Mouse (Mus musculus): ENCODE data around the gene Gm20425. TPM values are rescaled to one million over a fixed set of nuclear protein-coding genes. Genes with fewer than 3 reads are reported as not detected.

Gene Gm20425
- polyA plus RNA-seq, 1 experiment from 2014 or later = 1.9 TPM

GRCm38 (mm10) chr9:103212654-103213420 is 17.3 kb downstream of the Gm20425 start:
- H3K4me3 ChIP-seq (replicated peaks; ENCODE audit: low read depth, low read length) = peak overlapping the region; percentile 23; the same call in 1 of the 2 replicates
- H3K4me2 ChIP-seq (ENCODE audit: low read length) = peak overlapping the region; percentile 51
- H3K27ac ChIP-seq = no peak overlapping the region
- H3K9me3 ChIP-seq (replicated peaks; ENCODE audit: low read length) = no peaks in the 10 kb centered on the region
- no peak overlapping the region for H3K9ac ChIP-seq (ENCODE audit: low read depth, low read length)
- no peaks in the 10 kb centered on the region for H3K27me3 ChIP-seq (ENCODE audit: insufficient read depth, low read length)
- 55% methylated on average over 28 of the region's 28 CpGs for WGBS
- no peaks in the 10 kb centered on the region for H3K36me3 ChIP-seq (ENCODE audit: insufficient read depth, low read length)
- no peaks in the 10 kb centered on the region for H3K4me1 ChIP-seq (replicated peaks; ENCODE audit: insufficient read depth, low read length)
- ATAC-seq (replicated peaks; ENCODE audit: low FRiP score, low read depth) = no peak
- no peak for TF ChIP-seq CTCF (IDR thresholded peaks at IDR 0.05; ENCODE audit: low read depth)
- peak; percentile 46 for DNase-seq (ENCODE audit: low spot score)

DNA sequence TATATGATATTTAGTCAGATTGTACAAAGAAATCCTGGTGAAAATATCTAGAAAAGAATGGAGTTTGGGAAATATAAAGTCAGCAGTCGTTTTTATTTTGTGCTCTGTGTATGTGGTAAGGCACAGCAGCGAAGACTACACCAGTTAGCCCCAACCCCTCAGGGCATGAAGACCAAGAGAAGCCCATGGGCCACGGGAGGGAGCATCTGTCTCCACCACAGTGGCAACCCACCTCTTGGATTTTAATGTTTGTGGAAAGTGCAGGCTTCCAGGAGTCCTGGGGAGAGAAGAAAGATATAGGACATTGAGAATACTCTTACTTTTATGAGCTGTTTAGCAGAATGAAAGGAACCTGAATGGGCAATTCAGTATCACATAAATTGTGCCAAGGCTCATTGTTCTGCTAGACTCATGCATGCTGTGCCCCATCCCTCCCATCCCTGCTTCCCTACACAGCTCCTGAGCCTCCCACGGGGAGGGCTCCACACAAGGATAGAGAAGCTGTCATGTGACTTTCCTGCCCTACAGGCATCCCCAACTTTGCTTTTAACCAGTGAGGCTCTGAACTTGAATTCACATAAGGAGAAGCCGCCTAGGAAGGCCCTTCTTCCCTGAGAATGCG is 21.2 kb downstream of the Gm20425 start:
- ATAC-seq (replicated peaks; ENCODE audit: low FRiP score, low read depth) = no peak
- H3K4me1 ChIP-seq (replicated peaks; ENCODE audit: insufficient read depth, low read length) = no peaks in the 10 kb centered on the region
- H3K4me3 ChIP-seq (replicated peaks; ENCODE audit: low read depth, low read length) = no peak overlapping the region
- no peaks in the 10 kb centered on the region for H3K9me3 ChIP-seq (replicated peaks; ENCODE audit: low read length)
- no peak for TF ChIP-seq CTCF (IDR thresholded peaks at IDR 0.05; ENCODE audit: low read depth)
- no peak overlapping the region for H3K4me2 ChIP-seq (ENCODE audit: low read length)
- DNase-seq (ENCODE audit: low spot score) = no peak
- H3K9ac ChIP-seq (ENCODE audit: low read depth, low read length) = no peak overlapping the region
- no peaks in the 10 kb centered on the region for H3K27me3 ChIP-seq (ENCODE audit: insufficient read depth, low read length)
- H3K27ac ChIP-seq = no peak overlapping the region
- H3K36me3 ChIP-seq (ENCODE audit: insufficient read depth, low read length) = no peaks in the 10 kb centered on the region
- 67% methylated on average over 6 of the region's 6 CpGs for WGBS

DNA sequence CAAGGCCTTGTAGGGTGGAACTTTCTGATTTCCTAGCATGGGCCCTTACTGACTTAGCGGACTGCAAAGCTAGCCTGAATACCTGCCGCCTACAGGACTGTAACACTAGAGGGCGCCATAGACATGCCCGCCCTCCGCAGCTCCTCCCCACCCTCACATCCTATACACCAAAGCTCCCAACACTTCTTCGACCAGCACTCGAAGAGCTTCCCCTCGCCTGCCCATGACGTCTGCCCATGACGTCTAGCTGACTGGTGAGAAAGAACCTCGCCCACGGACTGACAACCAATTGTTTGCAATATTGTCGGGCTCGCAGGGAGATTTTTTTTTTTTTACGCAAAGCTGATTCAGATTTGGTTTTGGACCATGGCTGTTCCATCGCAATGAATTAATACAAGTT is 22.3 kb downstream of the Gm20425 start:
- H3K4me3 ChIP-seq (replicated peaks; ENCODE audit: low read depth, low read length) = 0 out of 2 replicates have a peak overlapping the region, but pooled peaks have one; percentile 14
- ATAC-seq (replicated peaks; ENCODE audit: low FRiP score, low read depth) = peak; percentile 77
- WGBS = 8% methylated on average over 16 of the region's 16 CpGs
- peak; percentile 91 for TF ChIP-seq CTCF (IDR thresholded peaks at IDR 0.05; ENCODE audit: low read depth)
- H3K9ac ChIP-seq (ENCODE audit: low read depth, low read length) = 0 out of 2 replicates have a peak overlapping the region, but pooled peaks have one; percentile 24
- peak; percentile 95 for DNase-seq (ENCODE audit: low spot score)
- peak overlapping the region; percentile 53 for H3K4me2 ChIP-seq (ENCODE audit: low read length)
- H3K9me3 ChIP-seq (replicated peaks; ENCODE audit: low read length) = no peaks in the 10 kb centered on the region
- no peaks in the 10 kb centered on the region for H3K36me3 ChIP-seq (ENCODE audit: insufficient read depth, low read length)
- no peaks in the 10 kb centered on the region for H3K27me3 ChIP-seq (ENCODE audit: insufficient read depth, low read length)
- H3K4me1 ChIP-seq (replicated peaks; ENCODE audit: insufficient read depth, low read length) = no peaks in the 10 kb centered on the region
- no peak overlapping the region for H3K27ac ChIP-seq

DNA sequence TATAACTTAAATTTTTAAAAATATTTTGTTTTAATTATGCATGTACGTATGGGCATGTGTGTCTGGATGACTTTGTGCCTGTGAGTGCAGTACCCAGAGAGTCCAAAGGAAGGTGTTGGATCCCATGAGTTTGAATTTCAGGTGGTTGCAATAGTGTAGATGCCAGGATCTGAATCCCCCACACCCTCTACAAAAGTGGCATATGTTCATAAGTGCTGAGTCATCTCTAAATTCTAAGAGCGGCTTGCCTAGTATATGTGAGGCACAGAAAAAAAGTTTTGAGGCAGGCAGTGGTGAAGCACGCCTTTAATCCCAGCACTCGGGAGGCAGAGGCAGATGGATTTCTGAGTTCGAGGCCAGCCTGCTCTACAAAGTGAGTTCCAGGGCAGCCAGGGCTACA is 24.3 kb downstream of the Gm20425 start:
- Histone ChIP-seq H3K27ac (no peak overlapping the region), H3K9me3 (replicated peaks; ENCODE audit: low read length) (no peaks in the 10 kb centered on the region), H3K36me3 (ENCODE audit: insufficient read depth, low read length) (no peaks in the 10 kb centered on the region), H3K4me1 (replicated peaks; ENCODE audit: insufficient read depth, low read length) (no peaks in the 10 kb centered on the region; the same call in 1 of the 2 replicates), H3K4me2 (ENCODE audit: low read length) (no peak overlapping the region), H3K9ac (ENCODE audit: low read depth, low read length) (no peak overlapping the region), H3K27me3 (ENCODE audit: insufficient read depth, low read length) (no peaks in the 10 kb centered on the region), H3K4me3 (replicated peaks; ENCODE audit: low read depth, low read length) (no peak overlapping the region)
- ATAC-seq (replicated peaks; ENCODE audit: low FRiP score, low read depth) (no peak), DNase-seq (ENCODE audit: low spot score) (no peak)
- WGBS = 91% methylated on average over 5 of the region's 5 CpGs
- no peak for TF ChIP-seq CTCF (IDR thresholded peaks at IDR 0.05; ENCODE audit: low read depth)

GRCm38 (mm10) chr9:103201561-103202260 is 28.4 kb downstream of the Gm20425 start, which contains the start of gene Srprb:
Gene Srprb, minus strand, starts transcription at chr9:103202137.
- under 1% methylated on average over 45 of the region's 45 CpGs for WGBS
- ATAC-seq (replicated peaks; ENCODE audit: low FRiP score, low read depth) (peak; percentile 97), DNase-seq (ENCODE audit: low spot score) (peak; percentile 96)

GRCm38 (mm10) chr9:103188416-103188815 is 41.7 kb downstream of the Gm20425 start:
- H3K4me1 ChIP-seq (replicated peaks; ENCODE audit: insufficient read depth, low read length) = no peaks in the 10 kb centered on the region
- no peak overlapping the region for H3K27ac ChIP-seq
- H3K4me2 ChIP-seq (ENCODE audit: low read length) = no peak overlapping the region
- ATAC-seq (replicated peaks; ENCODE audit: low FRiP score, low read depth) = no peak
- peaks cover 32% of the 10 kb centered on the region for H3K36me3 ChIP-seq (ENCODE audit: insufficient read depth, low read length)
- 93% methylated on average over 4 of the region's 4 CpGs for WGBS
- DNase-seq (ENCODE audit: low spot score) = no peak
- no peak overlapping the region for H3K9ac ChIP-seq (ENCODE audit: low read depth, low read length)
- no peaks in the 10 kb centered on the region for H3K9me3 ChIP-seq (replicated peaks; ENCODE audit: low read length)
- no peaks in the 10 kb centered on the region for H3K27me3 ChIP-seq (ENCODE audit: insufficient read depth, low read length)
- no peak for TF ChIP-seq CTCF (IDR thresholded peaks at IDR 0.05; ENCODE audit: low read depth)
- H3K4me3 ChIP-seq (replicated peaks; ENCODE audit: low read depth, low read length) = no peak overlapping the region

More at GRCm38 (mm10) chr9:103201561-103202260, 28.4 kb downstream of the Gm20425 start, which contains the start of gene Srprb:
- Histone ChIP-seq H3K9ac (ENCODE audit: low read depth, low read length) (peak within 1 kb of the TSS; percentile 75), H3K4me1 (replicated peaks; ENCODE audit: insufficient read depth, low read length) (no peaks in the 10 kb centered on the region; the same call in 1 of the 2 replicates), H3K27me3 (ENCODE audit: insufficient read depth, low read length) (no peaks in the 10 kb centered on the region), H3K4me3 (replicated peaks; ENCODE audit: low read depth, low read length) (peak within 1 kb of the TSS; percentile 79), H3K36me3 (ENCODE audit: insufficient read depth, low read length) (peaks cover 17% of the 10 kb centered on the region), H3K27ac (peak within 1 kb of the TSS; percentile 83), H3K9me3 (replicated peaks; ENCODE audit: low read length) (no peaks in the 10 kb centered on the region), H3K4me2 (ENCODE audit: low read length) (peak within 1 kb of the TSS; percentile 72)
- no peak for TF ChIP-seq CTCF (IDR thresholded peaks at IDR 0.05; ENCODE audit: low read depth)

Data from kidney, postnatal 0 days (tissue).